Mouse (Mus musculus) kidney, embryonic 15.5 days (tissue): ENCODE data around the gene Igbp1. TPM values are rescaled to one million over a fixed set of nuclear protein-coding genes. Genes with fewer than 3 reads are reported as not detected.

Source experiments
- ATAC-seq: fragments of 200-750 bp; cut with Nextera tagmentation; replicated peaks from 2 replicates; pipeline ENCODE4 v1.8.0; 2017; ENCODE audit warnings: moderate TSS enrichment; ENCODE audit not compliant: low FRiP score
- H3K27ac ChIP-seq: fragments of 300-500 bp; sonication (generic); 2 replicates; pipeline ENCODE4 v1.5.1; 2015; ENCODE audit warnings: mild to moderate bottlenecking, inconsistent platforms
- H3K27me3 ChIP-seq: fragments of 300-500 bp; sonication (generic); 2 replicates; pipeline ENCODE4 v1.6.1; 2015; ENCODE audit warnings: inconsistent platforms
- H3K36me3 ChIP-seq: fragments of 300-500 bp; sonication (generic); 2 replicates; pipeline ENCODE4 v1.6.1; 2015; ENCODE audit warnings: inconsistent platforms
- H3K4me1 ChIP-seq: fragments of 300-500 bp; sonication (generic); 2 replicates; pipeline ENCODE4 v1.6.1; 2015; ENCODE audit warnings: inconsistent platforms
- H3K4me2 ChIP-seq: fragments of 300-500 bp; sonication (generic); 2 replicates; pipeline ENCODE4 v1.6.1; 2015; ENCODE audit warnings: moderate library complexity, mild to moderate bottlenecking, inconsistent platforms
- H3K4me3 ChIP-seq: fragments of 300-500 bp; sonication (generic); replicated peaks from 2 replicates; pipeline ENCODE4 v1.5.1; 2015; ENCODE audit warnings: mild to moderate bottlenecking, inconsistent platforms
- H3K9ac ChIP-seq: fragments of 300-500 bp; sonication (generic); 2 replicates; pipeline ENCODE4 v1.6.1; 2015; ENCODE audit warnings: mild to moderate bottlenecking, inconsistent platforms
- H3K9me3 ChIP-seq: fragments of 300-500 bp; sonication (generic); replicated peaks from 2 replicates; pipeline ENCODE4 v1.6.1; 2016; ENCODE audit warnings: inconsistent platforms
- WGBS: fragments of 180-500 bp; shearing (Covaris S2); methylation state at CpG from one replicate; pipeline ENCODE4 v1.1.7; 2015; ENCODE audit warnings: mixed read lengths; 5-methylcytosine and 5-hydroxymethylcytosine counted together
- polyA plus RNA-seq: library from polyadenylated mRNA; unstranded; fragments of >200 nt; fragmentation: Nextera tagmentation; extraction: Ambion mirVana; gene quantifications from 2 replicates; pipeline ENCODE4 v1.2.1, GENCODE M21; 2015

Igbp1 gene
- polyA plus RNA-seq = 39.9 and 40.6 TPM in 2 replicates

GRCm38 (mm10) chrX:100494068-100494978 lies at the start of gene Igbp1:
Gene Igbp1 (plus strand): TSS chrX:100494291.
- peaks cover 46% of the 10 kb centered on the region for H3K27me3 ChIP-seq
- WGBS = 14% methylated on average over 32 of the region's 32 CpGs
- H3K9me3 ChIP-seq = no peaks in the 10 kb centered on the region
- peak; percentile 98 for ATAC-seq
- peak within 1 kb of the TSS; percentile 74; the same call in 1 of the 2 replicates for H3K27ac ChIP-seq
- H3K4me1 ChIP-seq = no peaks in the 10 kb centered on the region
- H3K4me2 ChIP-seq = peak within 1 kb of the TSS; percentile 62
- H3K36me3 ChIP-seq = peaks cover 26% of the 10 kb centered on the region; the same call in 1 of the 2 replicates
- H3K9ac ChIP-seq = peak within 1 kb of the TSS; percentile 55
- peak within 1 kb of the TSS; percentile 63 for H3K4me3 ChIP-seq

- no peak overlapping the region for H3K27ac ChIP-seq
- no peak overlapping the region for H3K4me3 ChIP-seq
- 57% methylated on average over 4 of the region's 4 CpGs for WGBS
- peaks cover 45% of the 10 kb centered on the region for H3K27me3 ChIP-seq
- H3K36me3 ChIP-seq = no peaks in the 10 kb centered on the region
- no peaks in the 10 kb centered on the region for H3K9me3 ChIP-seq
- no peak for ATAC-seq
- no peaks in the 10 kb centered on the region for H3K4me1 ChIP-seq
- no peak overlapping the region for H3K9ac ChIP-seq
- H3K4me2 ChIP-seq = no peak overlapping the region
Measured at GRCm38 (mm10) chrX:100468047-100468446, 26.0 kb upstream of the Igbp1 start.

- H3K9ac ChIP-seq = no peak overlapping the region
- no peaks in the 10 kb centered on the region for H3K36me3 ChIP-seq
- H3K27ac ChIP-seq = no peak overlapping the region
- H3K4me3 ChIP-seq = no peak overlapping the region
- no peaks in the 10 kb centered on the region for H3K4me1 ChIP-seq
- ATAC-seq = no peak
- no peaks in the 10 kb centered on the region for H3K9me3 ChIP-seq
- WGBS = 70% methylated on average over 3 of the region's 3 CpGs
- H3K4me2 ChIP-seq = no peak overlapping the region
- peaks cover 60% of the 10 kb centered on the region for H3K27me3 ChIP-seq
Measured at GRCm38 (mm10) chrX:100470126-100470525, 24.0 kb upstream of the Igbp1 start.

GRCm38 (mm10) chrX:100471491-100471890 lies 22.6 kb upstream of the Igbp1 start:
- 85% methylated on average over 3 of the region's 3 CpGs for WGBS
- ATAC-seq = no peak

GRCm38 (mm10) chrX:100475569-100476223 lies 18.4 kb upstream of the Igbp1 start:
- Histone ChIP-seq H3K27me3 (peaks cover 60% of the 10 kb centered on the region), H3K4me3 (no peak overlapping the region), H3K4me1 (no peaks in the 10 kb centered on the region), H3K36me3 (no peaks in the 10 kb centered on the region), H3K9me3 (no peaks in the 10 kb centered on the region), H3K27ac (no peak overlapping the region), H3K9ac (no peak overlapping the region), H3K4me2 (no peak overlapping the region)
- WGBS = 74% methylated on average over 4 of the region's 4 CpGs
- ATAC-seq = no peak

More at GRCm38 (mm10) chrX:100471491-100471890, 22.6 kb upstream of the Igbp1 start:
- Histone ChIP-seq H3K4me3 (no peak overlapping the region), H3K27ac (no peak overlapping the region), H3K4me1 (no peaks in the 10 kb centered on the region), H3K9me3 (no peaks in the 10 kb centered on the region), H3K36me3 (no peaks in the 10 kb centered on the region), H3K9ac (no peak overlapping the region), H3K27me3 (peaks cover 68% of the 10 kb centered on the region), H3K4me2 (no peak overlapping the region)

GRCm38 (mm10) chrX:100480317-100480716 lies 13.8 kb upstream of the Igbp1 start:
- H3K27me3 ChIP-seq = peaks cover 40% of the 10 kb centered on the region
- no peak overlapping the region for H3K27ac ChIP-seq
- peak; percentile 73; the same call in 1 of the 2 replicates for ATAC-seq
- WGBS = 27% methylated on average over 3 of the region's 3 CpGs
- no peak overlapping the region for H3K4me2 ChIP-seq
- H3K36me3 ChIP-seq = no peaks in the 10 kb centered on the region
- no peaks in the 10 kb centered on the region for H3K4me1 ChIP-seq
- H3K4me3 ChIP-seq = no peak overlapping the region
- H3K9me3 ChIP-seq = no peaks in the 10 kb centered on the region
- no peak overlapping the region for H3K9ac ChIP-seq

- ATAC-seq = peak; percentile 68
- peaks cover 46% of the 10 kb centered on the region for H3K27me3 ChIP-seq
- H3K4me2 ChIP-seq = peak overlapping the region; percentile 62
- peaks cover 24% of the 10 kb centered on the region; the same call in 1 of the 2 replicates for H3K36me3 ChIP-seq
- 0 out of 2 replicates have a peak overlapping the region, but pooled peaks have one; percentile 7 for H3K9ac ChIP-seq
- peak overlapping the region; percentile 63 for H3K4me3 ChIP-seq
- no peaks in the 10 kb centered on the region for H3K9me3 ChIP-seq
- WGBS = 33% methylated on average over 22 of the region's 22 CpGs
- no peaks in the 10 kb centered on the region for H3K4me1 ChIP-seq
- H3K27ac ChIP-seq = no peak overlapping the region
Measured at GRCm38 (mm10) chrX:100493500-100494067, 507 bp upstream of the Igbp1 start.

- Histone ChIP-seq H3K27ac (no peak overlapping the region), H3K4me2 (no peak overlapping the region), H3K4me3 (no peak overlapping the region), H3K4me1 (no peaks in the 10 kb centered on the region), H3K9ac (no peak overlapping the region), H3K9me3 (no peaks in the 10 kb centered on the region), H3K36me3 (peaks cover 27% of the 10 kb centered on the region), H3K27me3 (peaks cover 26% of the 10 kb centered on the region; the same call in 1 of the 2 replicates)
- WGBS = 83% methylated on average over 5 of the region's 5 CpGs
- no peak for ATAC-seq
Measured at GRCm38 (mm10) chrX:100504175-100504851, 10.2 kb downstream of the Igbp1 start.

- Histone ChIP-seq H3K4me3 (no peak overlapping the region), H3K4me1 (no peaks in the 10 kb centered on the region), H3K9me3 (no peaks in the 10 kb centered on the region), H3K9ac (no peak overlapping the region), H3K36me3 (peaks cover 27% of the 10 kb centered on the region), H3K27ac (no peak overlapping the region), H3K27me3 (peaks cover 21% of the 10 kb centered on the region; the same call in 1 of the 2 replicates), H3K4me2 (no peak overlapping the region)
- 97% methylated on average over 4 of the region's 4 CpGs for WGBS
- no peak for ATAC-seq
Measured at GRCm38 (mm10) chrX:100508164-100508563, 14.1 kb downstream of the Igbp1 start.

GRCm38 (mm10) chrX:100509921-100510320 lies 15.8 kb downstream of the Igbp1 start:
- Histone ChIP-seq H3K36me3 (peaks cover 18% of the 10 kb centered on the region), H3K9me3 (no peaks in the 10 kb centered on the region), H3K27me3 (peaks cover 13% of the 10 kb centered on the region; the same call in 1 of the 2 replicates), H3K4me2 (no peak overlapping the region), H3K4me1 (no peaks in the 10 kb centered on the region), H3K9ac (no peak overlapping the region), H3K4me3 (no peak overlapping the region), H3K27ac (no peak overlapping the region)
- ATAC-seq = no peak
- 86% methylated on average over 3 of the region's 3 CpGs for WGBS

- Histone ChIP-seq H3K4me1 (no peaks in the 10 kb centered on the region), H3K9me3 (no peaks in the 10 kb centered on the region), H3K36me3 (0 out of 2 replicates have a peak, but pooled peaks cover 17% of the 10 kb centered on the region), H3K9ac (no peak overlapping the region), H3K27me3 (peaks cover 24% of the 10 kb centered on the region), H3K4me3 (no peak overlapping the region), H3K27ac (no peak overlapping the region), H3K4me2 (no peak overlapping the region)
- 78% methylated on average over 3 of the region's 3 CpGs for WGBS
- no peak for ATAC-seq
Measured at GRCm38 (mm10) chrX:100516683-100517082, 22.6 kb downstream of the Igbp1 start.
